Mouse (Mus musculus) heart, adult 2 months (tissue): ENCODE results near the gene Ttf1.

Experiments used
- EP300 ChIP-seq: fragments of 200-500 bp; IDR thresholded peaks from 2 replicates; pipeline ENCODE4 v1.6.1; 2011; ENCODE audit warnings: low read depth, low read length, control low read depth; ENCODE audit not compliant: insufficient read depth
- POLR2A ChIP-seq: fragments of 200-500 bp; IDR thresholded peaks from 2 replicates; pipeline ENCODE4 v1.6.1; 2011; ENCODE audit warnings: mild to moderate bottlenecking, low read depth, low read length, control low read depth; ENCODE audit not compliant: insufficient read depth

GRCm38 (mm10) chr2:29097465-29097864 is 37.4 kb downstream of the Ttf1 start:
- TF ChIP-seq EP300 (no peak), POLR2A (no peak)
